Mouse (Mus musculus) neutrophil, adult 59 days (primary cell): Measurements from ENCODE around the gene Snap29. TPM values are rescaled to one million over a fixed set of nuclear protein-coding genes. Genes with fewer than 3 reads are reported as not detected.

Experiments used
- total RNA-seq, 2 experiments: library from RNA; stranded (reverse); gene quantifications; 1 replicate in 1 of 2; 2 replicates in 1 of 2; pipeline ENCODE4 v1.2.4; 2023

Gene Snap29
- total RNA-seq, result 10 to 100 TPM; 15.3 to 18.3 TPM

DNA sequence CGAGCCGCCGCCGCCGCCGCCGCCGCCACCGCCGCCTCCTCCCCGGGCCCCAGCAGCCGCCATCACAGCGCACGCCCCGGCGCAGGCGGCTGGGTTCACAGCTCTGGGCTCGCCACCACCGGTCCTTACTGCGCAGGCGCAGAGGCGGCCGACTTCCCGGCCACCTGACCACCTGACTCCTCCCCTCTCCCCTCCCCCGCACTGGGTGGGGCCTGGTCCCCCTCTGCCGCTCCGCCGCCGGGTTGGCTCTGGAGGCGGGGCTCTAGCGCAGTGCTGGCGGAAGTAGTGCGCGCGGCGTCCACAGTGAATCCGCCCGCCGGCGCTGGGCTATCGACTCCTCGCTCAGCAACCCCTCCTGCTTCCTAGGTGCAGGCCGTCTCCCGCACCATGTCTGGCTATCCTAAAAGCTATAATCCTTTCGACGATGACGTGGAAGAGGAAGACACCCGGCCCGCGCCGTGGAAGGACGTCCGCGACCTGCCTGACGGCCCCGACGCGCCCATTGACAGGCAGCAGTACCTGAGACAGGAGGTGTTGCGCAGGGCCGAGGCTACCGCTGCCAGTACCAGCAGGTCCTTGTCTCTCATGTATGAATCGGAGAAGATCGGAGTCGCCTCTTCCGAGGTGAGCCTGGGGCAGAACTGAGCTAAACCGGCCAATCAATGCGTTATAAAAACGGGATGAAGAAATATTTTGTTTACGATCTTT lies at the start of gene Snap29, which contains the start of gene Pi4ka:
Gene Snap29 (plus strand): TSS at position 251 of the 708 bp plus-strand sequence.
Gene Pi4ka (minus strand): TSS at position 579 of the 708 bp plus-strand sequence.

GRCm38 (mm10) chr16:17451541-17452372 lies 46.0 kb downstream of the Snap29 start, which contains the start of gene Crkl:
TSS of gene Crkl (plus strand) at chr16:17451987.

Other genes with a start within 250 kb of the Snap29 start
- gene Ube2l3, start 203.3 kb upstream of the Snap29 start, total RNA-seq, result 100 to 1,000 TPM; 135 to 163 TPM
- under 1 TPM; 0.42 to 0.44 TPM for gene Rimbp3, start 197.4 kb upstream of the Snap29 start, total RNA-seq
- 1 to 10 TPM; 1.2 TPM for gene Hic2, start 172.4 kb upstream of the Snap29 start, total RNA-seq
- gene Tmem191c, start 129.9 kb upstream of the Snap29 start, total RNA-seq, result 1 to 10 TPM; 2.7 to 5.2 TPM
- gene Serpind1, start 74.6 kb upstream of the Snap29 start, total RNA-seq, result not detected
- 10 to 100 TPM; 38.3 to 43.5 TPM for gene Pi4ka, start 328 bp downstream of the Snap29 start, total RNA-seq
- gene Crkl, start 46.0 kb downstream of the Snap29 start, total RNA-seq, result 10 to 100 TPM; 34.0 to 40.3 TPM
- gene Aifm3, start 83.6 kb downstream of the Snap29 start, total RNA-seq, result not detected
- 10 to 100 TPM; 31.5 to 37.7 TPM for gene Lztr1, start 102.7 kb downstream of the Snap29 start, total RNA-seq
- gene Thap7, start 125.2 kb downstream of the Snap29 start, total RNA-seq, result 10 to 100 TPM; 14.0 to 25.7 TPM
- gene Lrrc74b, start 155.3 kb downstream of the Snap29 start, total RNA-seq, result not detected
- not detected for gene P2rx6, start 155.9 kb downstream of the Snap29 start, total RNA-seq
- under 1 TPM; 0.64 to 0.82 TPM for gene Slc7a4, start 177.2 kb downstream of the Snap29 start, total RNA-seq
- 10 to 100 TPM; 26.3 to 30.6 TPM for gene Smpd4, start 213.4 kb downstream of the Snap29 start, total RNA-seq
- 1 to 10 TPM in 1 of 2 experiments, not detected in 1; 1.1 TPM for gene Ccdc74a, start 240.5 kb downstream of the Snap29 start, total RNA-seq